Mouse (Mus musculus): ENCODE results near the gene Ybx2. TPM values are rescaled to one million over a fixed set of nuclear protein-coding genes. Genes with fewer than 3 reads are reported as not detected.

Gene Ybx2
- total and polyA plus RNA-seq, 3 experiments = 0.25 to 0.39 TPM; not detected in 1

DNA sequence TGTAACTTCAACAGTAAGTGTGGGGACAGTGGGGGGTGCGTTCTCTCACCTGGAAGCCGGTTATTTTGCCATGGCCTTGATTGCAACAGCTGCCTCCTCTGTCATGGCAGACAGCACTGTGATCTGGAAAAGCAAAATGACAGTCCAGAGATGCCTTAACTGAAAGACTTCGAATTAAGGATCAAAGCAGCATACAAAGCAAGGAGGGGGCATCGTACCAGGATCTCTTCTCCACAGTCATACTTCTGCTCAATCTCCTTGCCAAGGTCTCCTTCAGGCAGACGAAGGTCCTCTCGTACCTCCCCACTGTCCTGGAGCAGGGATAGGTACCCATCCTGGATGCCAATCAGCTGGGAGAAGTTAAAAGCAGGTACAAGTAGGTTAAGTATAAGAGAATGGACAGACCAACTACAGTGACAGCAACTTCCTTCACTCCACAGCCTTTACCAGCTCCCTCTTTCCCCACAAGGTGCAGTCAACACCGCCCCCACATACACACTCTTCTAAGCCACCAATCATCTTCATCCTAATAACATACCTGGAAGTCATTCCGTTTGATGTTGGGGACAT lies 18.1 kb upstream of the Ybx2 start:
- in situ Hi-C loops (cut with MboI; ENCODE audit: low pct_ligation_motif_present, low pct_unique_long_range_greater_than_20kb, low sequenced_read_pairs) (loop anchor here (5.0 kb wide), 1 partner anchor 35 kb away; the partner anchor contains the start of gene Kctd11), dilution Hi-C loops (cut with MboI; ENCODE audit: extremely low pct_ligation_motif_present, extremely low pct_unique_long_range_greater_than_20kb, low sequenced_read_pairs) (no loop called here)
- Histone ChIP-seq H3K27ac (ENCODE audit: insufficient read depth, low read depth) (no peak overlapping the region), H3K4me1 (ENCODE audit: control insufficient read depth in 1 of 2, insufficient read depth in 2 of 2) (peaks cover 21 to 60% of the 10 kb centered on the region in 2 experiments), H3K4me3 (replicated peaks in 1 of 3; ENCODE audit: low read depth in 2 of 3, low read length in 2 of 3, poor library complexity in 1 of 3) (no peak overlapping the region), H3K27me3 (replicated peaks) (no peaks in the 10 kb centered on the region), H3K9ac (ENCODE audit: insufficient read depth, low read depth) (no peak overlapping the region), H3K79me2 (replicated peaks; ENCODE audit: control insufficient read depth, extremely low read depth, insufficient read depth, poor library complexity, severe bottlenecking) (peaks cover 51% of the 10 kb centered on the region), H3K9me3 (replicated peaks; ENCODE audit: low read length) (no peaks in the 10 kb centered on the region), H3K36me3 (replicated peaks in 1 of 2; ENCODE audit: control insufficient read depth in 1 of 2, insufficient read depth in 1 of 2, low read length in 1 of 2) (peaks cover 51 to 63% of the 10 kb centered on the region in 2 experiments), H3K4me2 (ENCODE audit: insufficient read depth, low read depth, poor library complexity, severe bottlenecking) (no peak overlapping the region)
- DNase-seq (ENCODE audit: extremely low read depth) = no peak
- TF ChIP-seq POLR2A (IDR thresholded peaks at IDR 0.05; ENCODE audit: low read depth, low read length) = peak; percentile 53
- no peak for TF ChIP-seq ZKSCAN1 (IDR thresholded peaks at IDR 0.05; ENCODE audit: borderline replicate concordance, low read depth, low read length)

DNA sequence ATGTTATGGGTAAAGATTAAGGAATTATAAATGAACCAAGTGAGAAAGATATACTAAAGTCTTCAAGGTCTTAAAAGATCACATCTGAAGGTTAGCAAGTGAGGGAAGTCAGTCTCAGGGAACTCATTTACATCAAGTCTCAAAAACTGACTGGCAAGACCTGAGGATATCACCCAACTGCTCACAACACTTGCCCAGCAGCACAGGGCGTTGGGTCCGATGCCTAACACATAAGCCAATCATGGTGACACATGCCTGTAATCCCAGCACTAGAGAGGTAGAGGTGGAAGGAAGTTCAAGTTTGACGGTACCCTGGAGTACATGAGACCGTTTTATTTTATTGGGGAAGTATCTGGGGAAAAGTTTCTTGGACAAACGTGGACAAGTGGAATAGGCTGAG lies 17.5 kb upstream of the Ybx2 start:
- Histone ChIP-seq H3K36me3 (replicated peaks in 1 of 2; ENCODE audit: control insufficient read depth in 1 of 2, insufficient read depth in 1 of 2, low read length in 1 of 2) (peaks cover 45 to 57% of the 10 kb centered on the region in 2 experiments), H3K4me1 (ENCODE audit: control insufficient read depth in 1 of 2, insufficient read depth in 2 of 2) (peaks cover 19 to 60% of the 10 kb centered on the region in 2 experiments), H3K27me3 (replicated peaks) (no peaks in the 10 kb centered on the region), H3K27ac (ENCODE audit: insufficient read depth, low read depth) (no peak overlapping the region), H3K4me3 (replicated peaks in 1 of 3; ENCODE audit: low read depth in 2 of 3, low read length in 2 of 3, poor library complexity in 1 of 3) (peak overlapping the region in 1 of 3 experiments; percentile 8), H3K79me2 (replicated peaks; ENCODE audit: control insufficient read depth, extremely low read depth, insufficient read depth, poor library complexity, severe bottlenecking) (peaks cover 51% of the 10 kb centered on the region), H3K9ac (ENCODE audit: insufficient read depth, low read depth) (no peak overlapping the region), H3K9me3 (replicated peaks; ENCODE audit: low read length) (no peaks in the 10 kb centered on the region), H3K4me2 (ENCODE audit: insufficient read depth, low read depth, poor library complexity, severe bottlenecking) (no peak overlapping the region; the same call in 1 of the 2 replicates)
- DNase-seq (ENCODE audit: extremely low read depth) = no peak
- TF ChIP-seq ZMIZ1 (IDR thresholded peaks at IDR 0.05; ENCODE audit: low read depth, low read length) (0 out of 2 replicates have a peak, but pooled peaks have one; percentile 49), POLR2AphosphoS2 (IDR thresholded peaks at IDR 0.05; ENCODE audit: low read depth, low read length) (0 out of 2 replicates have a peak, but pooled peaks have one; percentile 27), ZC3H11A (IDR thresholded peaks at IDR 0.05; ENCODE audit: low read depth, low read length) (no peak)
- dilution Hi-C loops (cut with MboI; ENCODE audit: extremely low pct_ligation_motif_present, extremely low pct_unique_long_range_greater_than_20kb, low sequenced_read_pairs) (no loop called here), in situ Hi-C loops (cut with MboI; ENCODE audit: low pct_ligation_motif_present, low pct_unique_long_range_greater_than_20kb, low sequenced_read_pairs) (loop anchor here (5.0 kb wide), 1 partner anchor 36 kb away; the partner anchor contains the start of gene Kctd11)

DNA sequence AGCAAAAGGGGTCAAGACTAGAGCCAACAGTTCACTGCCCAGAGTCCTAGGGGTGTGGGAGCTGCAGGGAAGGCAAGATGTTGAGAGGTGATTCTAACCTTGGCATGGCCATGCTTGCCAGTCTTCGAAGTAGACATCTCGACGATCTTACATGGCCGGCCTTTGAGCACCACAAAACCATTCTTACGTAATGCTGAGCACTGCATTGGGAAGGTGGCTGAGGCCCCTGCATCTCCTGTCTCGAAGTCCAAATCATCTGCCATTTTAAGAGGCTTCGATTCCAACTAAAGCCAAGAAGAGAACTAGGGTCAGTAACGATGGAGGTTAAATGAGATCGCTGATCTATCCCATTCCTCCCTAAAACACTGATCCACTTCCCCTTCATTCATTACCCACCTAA lies 16.5 kb upstream of the Ybx2 start:
- Histone ChIP-seq H3K9me3 (replicated peaks; ENCODE audit: low read length) (no peaks in the 10 kb centered on the region), H3K4me2 (ENCODE audit: insufficient read depth, low read depth, poor library complexity, severe bottlenecking) (peak overlapping the region; percentile 67), H3K9ac (ENCODE audit: insufficient read depth, low read depth) (peak overlapping the region; percentile 53), H3K36me3 (replicated peaks in 1 of 2; ENCODE audit: control insufficient read depth in 1 of 2, insufficient read depth in 1 of 2, low read length in 1 of 2) (peaks cover 42 to 54% of the 10 kb centered on the region in 2 experiments), H3K27ac (ENCODE audit: insufficient read depth, low read depth) (peak overlapping the region; percentile 17; the same call in 1 of the 2 replicates), H3K4me1 (ENCODE audit: control insufficient read depth in 1 of 2, insufficient read depth in 2 of 2) (peaks cover 17 to 62% of the 10 kb centered on the region in 2 experiments), H3K27me3 (replicated peaks) (no peaks in the 10 kb centered on the region), H3K4me3 (replicated peaks in 1 of 3; ENCODE audit: low read depth in 2 of 3, low read length in 2 of 3, poor library complexity in 1 of 3) (peak overlapping the region; percentile 90 to 99 (median 95)), H3K79me2 (replicated peaks; ENCODE audit: control insufficient read depth, extremely low read depth, insufficient read depth, poor library complexity, severe bottlenecking) (peaks cover 51% of the 10 kb centered on the region)
- no peak for TF ChIP-seq SMC3 (IDR thresholded peaks at IDR 0.05; ENCODE audit: low read depth, low read length)
- no peak for TF ChIP-seq ELF1 (IDR thresholded peaks at IDR 0.05; ENCODE audit: low read depth, low read length)
- TF ChIP-seq MAX (IDR thresholded peaks at IDR 0.05; ENCODE audit: low read length) = no peak
- TF ChIP-seq CHD2 (IDR thresholded peaks at IDR 0.05; ENCODE audit: low read length) = no peak
- no peak for TF ChIP-seq E2F4 (IDR thresholded peaks at IDR 0.05; ENCODE audit: insufficient replicate concordance, low read depth, low read length)
- no peak for TF ChIP-seq USF1 (IDR thresholded peaks at IDR 0.05; ENCODE audit: low read depth, low read length)
- no peak for TF ChIP-seq ZMIZ1 (IDR thresholded peaks at IDR 0.05; ENCODE audit: low read depth, low read length)
- no peak for TF ChIP-seq JUND (conservative IDR thresholded peaks at IDR 0.05; ENCODE audit: low read depth, low read length)
- no peak for TF ChIP-seq HCFC1 (IDR thresholded peaks at IDR 0.05; ENCODE audit: low read depth, low read length)
- no peak for TF ChIP-seq EP300 (IDR thresholded peaks at IDR 0.05; ENCODE audit: low read length)
- TF ChIP-seq PAX5 (IDR thresholded peaks at IDR 0.05; ENCODE audit: low read length) = no peak
- no peak for TF ChIP-seq ZNF384 (IDR thresholded peaks at IDR 0.05; ENCODE audit: low read depth, low read length)
- no peak for TF ChIP-seq CHD1 (IDR thresholded peaks at IDR 0.05; ENCODE audit: low read depth, low read length)
- TF ChIP-seq CTCF (conservative IDR thresholded peaks at IDR 0.05 in 1 of 2, IDR thresholded peaks at IDR 0.05 in 1 of 2; ENCODE audit: low read depth in 2 of 2, low read length in 2 of 2) = no peak
- TF ChIP-seq MXI1 (IDR thresholded peaks at IDR 0.05; ENCODE audit: low read depth, low read length) = no peak
- TF ChIP-seq MAFK (IDR thresholded peaks at IDR 0.05; ENCODE audit: insufficient replicate concordance, low read length) = no peak
- TF ChIP-seq KAT2A (IDR thresholded peaks at IDR 0.05; ENCODE audit: insufficient replicate concordance, low read length) = no peak
- dilution Hi-C loops (cut with MboI; ENCODE audit: extremely low pct_ligation_motif_present, extremely low pct_unique_long_range_greater_than_20kb, low sequenced_read_pairs) (no loop called here), in situ Hi-C loops (cut with MboI; ENCODE audit: low pct_ligation_motif_present, low pct_unique_long_range_greater_than_20kb, low sequenced_read_pairs) (loop anchor here (5.0 kb wide), 1 partner anchor 37 kb away; the partner anchor contains the start of gene Kctd11)
- DNase-seq (ENCODE audit: extremely low read depth) = no peak

Data from CH12.LX (cell line).